Mouse (Mus musculus): ENCODE measurements around the gene Spata2. TPM values are rescaled to one million over a fixed set of nuclear protein-coding genes. Genes with fewer than 3 reads are reported as not detected.

Spata2 gene
- 10 to 100 TPM; 16.6 to 17.5 TPM for total RNA-seq (2021)
- long read RNA-seq, experiment 1, partial matches to known transcripts: 3 of 3 reads
- long read RNA-seq, experiment 1, other reads (novel, unspliced or antisense): 0 of 3 reads
- long read RNA-seq, experiment 2, partial matches to known transcripts: 0 of 3 reads
- long read RNA-seq, experiment 2, other reads (novel, unspliced or antisense): 3 of 3 reads

- DNase-seq: peak; percentile 89 to 93
- intact Hi-C loops (cut with DNase I): no loop called here
Measured at GRCm38 (mm10) chr2:167492713-167493636, at the start of gene Spata2. Gene Spata2, minus strand, starts transcription at chr2:167492887.

DNA sequence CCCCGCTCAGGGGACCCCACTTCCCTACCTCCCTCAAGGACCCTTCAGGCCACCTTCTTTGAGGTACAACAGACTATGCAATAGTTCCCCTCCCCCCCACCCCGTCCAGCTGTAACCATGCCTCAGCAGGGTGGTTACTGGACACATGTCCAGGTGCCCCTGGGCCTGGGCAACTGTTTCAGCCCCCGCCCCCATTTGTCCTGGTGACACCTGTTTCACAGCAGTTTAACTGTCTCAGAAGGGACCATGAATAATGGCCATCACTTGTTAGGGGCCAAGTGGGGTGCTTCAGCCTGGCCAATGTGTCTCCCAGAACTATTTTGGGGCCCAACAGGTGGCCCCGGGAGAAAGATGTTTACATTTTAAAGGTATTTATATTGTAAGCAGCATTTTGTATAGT lies 49.7 kb upstream of the Spata2 start:
- no peak for DNase-seq
- intact Hi-C loops (cut with DNase I): no loop called here

DNA sequence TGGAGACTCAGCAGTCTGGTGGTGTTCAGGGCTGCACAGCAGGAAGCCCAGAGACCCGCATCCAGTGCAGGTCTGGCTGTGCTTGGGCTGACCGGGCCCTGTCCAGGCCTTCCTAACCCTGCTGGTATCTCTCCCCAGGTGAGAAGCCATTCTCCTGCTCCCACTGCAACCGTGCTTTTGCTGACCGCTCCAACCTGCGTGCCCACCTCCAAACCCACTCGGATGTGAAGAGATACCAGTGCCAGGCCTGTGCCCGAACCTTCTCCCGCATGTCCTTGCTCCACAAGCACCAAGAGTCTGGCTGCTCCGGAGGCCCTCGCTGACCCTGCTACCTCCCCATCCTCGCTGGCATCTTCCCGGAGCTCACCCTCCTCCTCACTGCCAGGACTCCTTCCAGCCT lies 49.1 kb upstream of the Spata2 start:
- intact Hi-C loops (cut with DNase I): loop anchor here (1.0 kb wide), 1 partner anchor 60 kb away; no protein-coding TSS in a partner anchor
- no peak for DNase-seq

GRCm38 (mm10) chr2:167541324-167541723 lies 48.6 kb upstream of the Spata2 start:
- no peak for DNase-seq

GRCm38 (mm10) chr2:167540477-167541110 lies 47.9 kb upstream of the Spata2 start:
- DNase-seq: no peak
- intact Hi-C loops (cut with DNase I): loop anchor here (1.0 kb wide), 1 partner anchor 61 kb away; no protein-coding TSS in a partner anchor

More at GRCm38 (mm10) chr2:167541324-167541723, 48.6 kb upstream of the Spata2 start:
- intact Hi-C loops (cut with DNase I): loop anchor here (1.0 kb wide), 1 partner anchor 60 kb away; no protein-coding TSS in a partner anchor

DNA sequence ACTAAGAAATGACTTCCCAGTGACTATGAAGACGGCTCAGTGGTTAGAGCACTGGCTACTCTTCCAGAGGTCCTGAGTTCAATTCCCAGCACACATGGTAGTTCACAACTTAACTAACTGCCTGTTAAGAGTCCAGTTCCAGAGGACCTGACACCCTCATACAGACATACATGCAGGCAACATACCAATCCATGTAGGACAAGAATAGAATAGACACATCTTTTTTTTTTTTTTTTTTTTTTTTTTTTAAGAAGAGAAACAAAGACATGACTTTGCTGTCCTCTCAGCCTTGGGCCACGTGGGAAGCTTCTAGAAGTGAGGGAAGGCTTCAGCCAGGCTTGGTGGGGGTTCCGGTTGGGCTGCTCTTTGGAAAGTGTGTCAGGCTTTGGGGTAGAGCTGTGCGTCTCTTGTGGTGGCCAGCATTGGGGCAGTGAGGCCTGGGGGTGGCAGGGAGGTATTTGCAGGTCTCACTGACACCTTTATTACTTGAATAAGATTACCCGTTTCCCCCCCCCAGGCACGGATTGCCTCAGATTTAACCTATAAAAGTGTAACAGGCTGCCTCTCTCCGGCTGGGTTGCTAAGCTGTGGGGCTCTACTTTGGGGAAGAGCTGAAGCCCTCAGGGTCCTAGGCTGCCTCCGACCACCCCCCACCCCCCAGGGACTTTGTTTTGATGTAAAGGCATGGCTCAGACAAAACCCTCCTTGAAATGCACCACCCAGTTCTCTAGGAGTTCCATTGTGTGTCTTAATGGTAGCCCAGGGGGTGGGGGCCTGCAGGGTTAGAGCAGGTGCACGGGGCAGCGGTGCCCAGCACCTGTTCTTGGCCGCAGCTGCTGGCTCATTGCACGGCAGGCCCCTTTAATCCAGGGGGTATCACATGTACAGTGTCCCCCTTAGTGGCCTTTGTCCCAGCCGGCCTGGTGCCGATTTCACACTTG lies 47.1 kb upstream of the Spata2 start:
- DNase-seq: no peak
- intact Hi-C loops (cut with DNase I): no loop called here

GRCm38 (mm10) chr2:167538671-167539306 lies 46.1 kb upstream of the Spata2 start:
- no peak for DNase-seq

DNA sequence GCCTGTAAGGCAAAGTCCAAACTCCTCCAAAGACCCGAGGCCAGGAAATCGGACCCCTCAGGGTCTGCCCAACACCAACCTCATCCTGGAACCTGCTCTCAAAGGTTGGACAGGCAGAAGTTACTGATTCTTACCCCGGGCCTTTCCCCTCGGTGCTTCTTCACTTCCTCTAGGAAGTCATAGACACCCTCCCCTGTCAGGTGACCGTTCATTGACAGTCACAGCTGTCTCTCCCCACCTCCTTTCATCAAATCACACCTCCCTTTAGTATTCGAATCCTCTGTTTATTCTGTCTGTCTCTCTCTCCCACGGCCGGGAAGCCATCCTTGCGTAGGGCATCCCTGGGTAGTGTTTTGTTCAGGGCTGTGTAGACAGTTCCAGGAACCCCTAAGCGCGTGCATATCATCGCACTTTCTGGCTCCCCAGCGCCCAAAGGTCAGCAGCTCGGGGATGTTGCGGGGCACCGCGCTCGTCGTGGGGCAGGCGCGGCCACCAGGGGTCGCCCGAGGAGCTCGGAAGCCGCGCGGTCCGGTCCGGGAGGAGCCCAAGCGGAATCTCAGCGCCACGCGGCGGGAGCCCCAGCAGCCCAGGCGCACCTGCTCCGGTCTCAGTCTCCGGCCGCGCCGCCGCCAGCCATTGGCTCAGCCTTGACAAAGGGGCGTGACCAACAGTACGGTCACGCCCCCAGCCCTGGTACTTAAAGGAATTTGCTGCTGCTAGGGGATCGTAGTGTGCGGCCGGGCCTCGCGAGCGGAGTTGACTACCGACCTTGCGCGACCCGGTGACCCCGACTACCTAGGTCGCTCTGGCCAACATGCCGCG lies 45.0 kb upstream of the Spata2 start, which contains the start of gene Snai1:
Snai1 (plus strand) TSS at position 720 of the 822 bp plus-strand sequence.
- DNase-seq: peak; percentile 89 to 94
- intact Hi-C loops (cut with DNase I): loop anchor here (1.0 kb wide), 1 partner anchor 68 kb away; no protein-coding TSS in a partner anchor

More at GRCm38 (mm10) chr2:167538671-167539306, 46.1 kb upstream of the Spata2 start:
- intact Hi-C loops (cut with DNase I): no loop called here

GRCm38 (mm10) chr2:167536320-167536945 lies 43.7 kb upstream of the Spata2 start:
- intact Hi-C loops (cut with DNase I): no loop called here
- no peak for DNase-seq

GRCm38 (mm10) chr2:167533880-167534279 lies 41.2 kb upstream of the Spata2 start:
- intact Hi-C loops (cut with DNase I): loop anchor here (5.0 kb wide), 2 partner anchors 143 to 363 kb away; no protein-coding TSS in a partner anchor
- DNase-seq: no peak

DNA sequence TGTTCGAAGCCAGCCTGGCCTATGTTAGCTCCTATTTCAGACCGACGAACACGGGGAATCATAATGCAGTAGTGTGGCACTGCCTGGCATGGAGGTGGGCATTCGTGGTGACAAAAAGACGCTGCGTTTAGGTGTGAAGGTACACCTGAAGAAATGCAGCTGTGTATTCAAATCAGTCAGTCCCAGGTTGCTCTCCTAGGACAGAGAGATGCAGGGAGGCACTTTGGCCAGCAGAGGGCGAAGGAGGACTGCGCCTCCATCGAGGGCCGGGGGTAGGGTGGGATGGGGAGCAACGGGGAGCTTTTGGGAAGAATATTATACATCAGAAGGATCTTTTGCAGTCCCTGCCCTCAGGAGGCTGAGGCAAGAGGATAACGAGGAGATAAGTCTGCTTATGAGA lies 39.4 kb upstream of the Spata2 start:
- intact Hi-C loops (cut with DNase I): loop anchor here (5.0 kb wide), 2 partner anchors 145 to 365 kb away; no protein-coding TSS in a partner anchor
- peak in 1 of 2 experiments; percentile 44 for DNase-seq

DNA sequence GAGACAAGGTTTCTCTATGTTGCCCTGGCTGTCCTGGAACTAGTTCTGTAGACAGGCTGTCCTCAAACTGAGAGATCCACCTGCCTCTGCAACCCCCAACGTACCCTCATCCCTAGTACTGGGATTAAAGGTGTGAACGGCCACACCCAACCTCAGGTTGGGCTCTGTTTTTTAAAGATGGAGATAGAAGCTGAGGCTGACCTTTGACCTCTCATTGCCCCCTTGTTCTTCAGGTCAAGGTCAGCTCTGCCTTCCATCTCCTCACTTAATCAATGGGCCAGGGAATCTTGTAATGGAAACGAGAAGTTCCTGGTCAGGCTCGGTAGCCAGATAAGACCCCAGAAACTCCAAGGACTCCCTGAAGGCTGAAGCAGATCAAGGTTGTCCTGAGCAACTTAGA lies 37.8 kb upstream of the Spata2 start:
- no peak for DNase-seq
- intact Hi-C loops (cut with DNase I): loop anchor here (5.0 kb wide), 2 partner anchors 147 to 367 kb away; no protein-coding TSS in a partner anchor

DNA sequence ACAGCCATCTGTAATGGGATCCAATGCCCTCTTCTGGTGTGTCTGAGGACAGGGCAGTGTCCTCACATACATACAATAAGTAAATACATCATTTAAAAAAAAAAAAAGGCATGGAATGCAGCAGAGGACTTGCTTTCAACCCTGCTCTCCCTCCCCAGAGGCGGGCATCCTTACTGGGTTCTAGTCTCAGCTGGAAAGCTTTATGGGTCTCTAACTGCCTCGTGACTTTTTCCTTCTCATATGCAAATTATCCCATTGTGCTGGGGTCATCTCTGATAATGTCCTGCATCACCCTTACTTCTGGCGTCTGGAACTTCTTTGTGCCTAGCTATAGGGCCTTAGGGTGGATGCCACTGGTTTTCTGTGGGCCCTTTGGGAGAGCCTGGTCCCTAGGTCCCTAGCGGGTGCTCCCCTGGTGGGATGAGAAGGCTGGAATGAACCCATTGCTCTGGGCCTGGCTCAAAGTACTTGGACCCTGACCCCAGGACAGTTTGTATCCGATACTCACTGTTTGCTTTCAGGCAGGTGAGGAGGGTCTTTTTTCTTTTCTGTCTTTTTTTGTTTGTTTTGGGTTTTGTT lies 37.3 kb upstream of the Spata2 start:
- intact Hi-C loops (cut with DNase I): loop anchor here (5.0 kb wide), 2 partner anchors 147 to 367 kb away; no protein-coding TSS in a partner anchor
- DNase-seq: no peak

- intact Hi-C loops (cut with DNase I): no loop called here
- DNase-seq: no peak
Measured at GRCm38 (mm10) chr2:167528278-167528677, 35.6 kb upstream of the Spata2 start.

- no peak for DNase-seq
- intact Hi-C loops (cut with DNase I): no loop called here
Measured at GRCm38 (mm10) chr2:167519606-167520252, 27.0 kb upstream of the Spata2 start.

- no peak for DNase-seq
Measured at GRCm38 (mm10) chr2:167515688-167516087, 23.0 kb upstream of the Spata2 start.

DNA sequence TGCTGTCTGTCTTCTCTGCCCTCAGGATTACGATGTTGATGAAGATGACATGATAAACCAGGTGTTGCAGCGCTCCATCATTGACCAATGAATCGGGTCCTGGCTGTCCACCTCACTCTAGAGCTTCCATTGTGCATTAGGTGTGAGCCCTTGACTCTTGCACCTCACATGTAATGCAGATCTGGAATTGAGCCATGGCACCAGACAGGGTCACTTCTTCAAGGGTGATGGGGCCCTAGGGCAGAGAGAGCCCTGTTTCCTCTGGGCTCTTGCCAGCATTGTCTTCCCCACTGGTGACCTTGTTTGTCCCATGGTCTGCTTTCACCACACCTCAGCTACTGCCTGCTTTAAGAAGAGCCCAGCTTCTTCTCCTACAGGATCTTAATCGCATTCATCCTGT lies 22.0 kb upstream of the Spata2 start:
- DNase-seq: no peak
- intact Hi-C loops (cut with DNase I): no loop called here

More at GRCm38 (mm10) chr2:167515688-167516087, 23.0 kb upstream of the Spata2 start:
- intact Hi-C loops (cut with DNase I): no loop called here

All from gastrocnemius, postnatal 36 days (tissue).